Mouse (Mus musculus) MEL-GATA-1-ER (cell line): ENCODE measurements at regions not wholly inside any gene's neighbourhood (a gene's known extent, or its start where the extent isn't known, plus 50 kb on each side); places are given as distances from the start of the nearest gene placed in this dataset.

Source experiments
- DNase-seq: peaks from one replicate; pipeline ENCODE4 v3.0.0-alpha.2; 2012; ENCODE audit warnings: low read depth; ENCODE audit errors: extremely low read depth

DNA sequence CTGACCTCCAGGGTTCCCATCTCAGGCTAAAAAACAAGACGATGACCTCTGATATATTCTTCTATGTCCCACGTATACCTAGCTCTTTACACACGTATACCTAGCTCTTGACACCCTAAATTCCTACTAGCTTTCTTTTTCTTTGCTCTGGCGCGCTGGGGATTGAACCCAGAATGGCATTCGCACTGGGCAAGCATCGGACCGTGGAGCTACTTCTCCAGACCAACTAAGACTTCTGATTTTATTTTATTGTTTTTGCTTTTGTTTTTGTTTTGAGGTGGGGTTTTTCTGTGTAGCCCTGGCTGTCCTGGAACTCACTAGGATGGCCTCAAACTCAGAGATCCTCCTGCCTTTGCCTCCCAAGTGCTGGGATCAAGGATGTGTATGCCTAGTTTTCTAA lies 112.8 kb upstream of the Cpm start:
- DNase-seq: no peak

DNA sequence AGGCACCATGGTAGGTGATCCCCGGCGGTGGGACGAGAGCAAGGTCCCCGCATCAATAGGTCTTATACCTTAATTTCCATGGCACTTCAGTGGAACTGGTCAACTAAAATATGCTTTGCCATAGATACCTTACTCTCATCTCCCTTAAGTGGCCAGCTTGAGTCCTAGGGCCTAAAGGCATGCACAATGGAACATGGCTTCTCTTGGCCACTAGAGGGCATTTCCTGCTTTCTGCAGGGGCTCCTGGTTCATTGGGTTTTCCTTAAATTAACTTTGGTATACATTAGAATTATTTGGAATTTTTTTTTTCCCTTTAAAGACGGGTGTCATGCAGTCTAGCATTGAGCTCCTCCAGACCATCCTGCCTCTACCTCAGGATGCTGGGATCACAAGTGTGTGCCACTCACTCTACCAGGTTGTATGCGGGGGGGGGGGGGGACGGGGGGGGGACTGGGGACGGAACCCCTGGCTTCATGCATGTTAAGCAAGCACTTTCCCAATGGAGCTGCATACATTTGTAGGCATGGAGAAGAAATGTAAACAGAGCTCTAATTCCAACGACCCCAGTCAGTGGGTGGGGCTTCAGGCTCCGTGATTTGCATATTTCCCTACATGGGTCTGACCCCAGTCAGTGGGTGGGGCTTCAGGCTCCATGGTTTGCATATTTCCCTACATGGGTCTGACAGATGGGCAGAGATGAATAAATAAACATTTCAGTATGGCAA lies 113.4 kb upstream of the Cpm start:
- DNase-seq: peak; percentile 26

DNA sequence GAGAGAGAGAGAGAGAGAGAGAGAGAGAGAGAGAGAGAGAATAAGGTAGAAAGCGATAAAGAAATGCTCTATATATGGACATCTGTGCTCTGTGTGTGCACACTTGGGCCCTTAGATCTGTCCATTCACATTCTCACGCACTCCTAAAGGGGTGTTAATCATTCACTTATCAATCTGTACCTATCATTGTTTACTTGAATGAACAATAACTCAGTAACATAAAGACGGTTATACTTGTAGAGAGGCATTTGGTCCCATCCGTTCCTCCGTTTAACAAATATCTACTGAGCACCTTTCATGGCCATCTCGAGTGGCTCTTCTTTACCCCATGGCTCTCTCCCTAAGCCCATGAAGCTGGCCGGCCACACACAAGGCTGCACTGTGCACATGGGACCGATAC lies 114.3 kb upstream of the Cpm start:
- DNase-seq: no peak

DNA sequence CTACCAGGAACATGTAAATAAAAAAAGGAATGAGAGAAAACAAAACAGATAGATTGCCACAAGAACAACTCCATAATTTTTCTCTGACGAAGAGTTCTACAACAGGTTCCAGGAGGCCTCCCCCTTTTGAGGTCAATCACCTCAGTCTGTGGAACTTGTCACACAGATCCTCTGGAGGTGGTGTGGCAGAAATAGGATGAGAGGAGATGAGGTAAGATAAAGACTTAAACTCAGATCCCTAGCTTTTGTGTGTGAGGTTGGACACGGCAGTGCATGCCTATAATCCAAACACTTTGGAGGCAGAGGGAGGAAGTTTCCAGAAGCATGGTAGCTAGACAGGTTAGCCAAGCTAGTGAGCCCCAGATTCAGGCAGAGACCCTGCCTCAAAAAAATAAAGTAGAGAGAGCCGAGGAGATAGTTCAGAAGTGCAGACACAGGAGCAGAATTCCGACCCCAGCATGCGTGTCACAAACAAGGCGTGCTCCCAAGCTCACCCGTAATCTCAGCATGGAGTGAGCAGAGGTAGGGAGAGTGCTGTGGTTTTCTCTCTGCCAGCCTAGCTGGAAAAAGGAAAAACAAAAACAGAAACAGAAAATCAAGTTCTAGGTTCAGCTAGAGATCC lies 115.3 kb upstream of the Cpm start:
- DNase-seq: no peak

DNA sequence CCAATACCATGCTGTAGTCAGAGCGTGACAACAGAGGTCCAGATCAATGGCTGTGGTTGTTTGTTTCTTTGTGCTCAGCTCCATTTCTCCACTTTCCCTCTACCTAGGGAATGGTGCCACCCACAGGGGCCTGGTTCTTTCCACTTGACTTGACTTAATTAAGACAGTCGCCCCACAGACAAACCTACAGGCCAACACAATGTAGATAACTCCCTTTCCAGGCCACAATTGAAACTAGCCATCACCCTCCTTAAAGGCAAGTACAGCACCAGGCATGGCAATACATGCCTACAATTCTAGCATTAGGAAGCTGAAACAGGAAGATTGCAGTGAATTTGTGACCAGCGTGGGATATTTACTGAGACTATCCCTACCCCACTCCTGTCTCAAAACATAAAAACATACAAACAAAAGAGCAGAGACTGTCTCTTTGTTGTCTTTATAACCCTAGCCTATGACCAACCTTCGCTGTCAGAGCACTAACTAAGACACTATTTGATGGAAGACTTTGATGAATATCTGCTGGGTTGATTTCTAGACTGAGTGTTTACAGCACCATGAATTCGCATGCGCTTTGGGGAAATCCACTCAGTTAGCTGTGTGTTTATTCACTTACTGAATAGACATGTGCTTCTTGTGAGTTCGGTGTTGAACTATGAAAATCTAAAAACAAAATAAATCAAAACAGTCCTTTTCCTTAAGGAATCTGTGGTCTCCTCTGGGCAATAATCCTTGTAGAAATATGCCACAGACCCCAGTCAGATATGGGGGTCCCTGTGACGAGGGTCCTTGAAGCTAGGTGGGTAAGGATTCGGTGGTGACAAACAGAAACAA lies 116.7 kb upstream of the Cpm start:
- DNase-seq: no peak

DNA sequence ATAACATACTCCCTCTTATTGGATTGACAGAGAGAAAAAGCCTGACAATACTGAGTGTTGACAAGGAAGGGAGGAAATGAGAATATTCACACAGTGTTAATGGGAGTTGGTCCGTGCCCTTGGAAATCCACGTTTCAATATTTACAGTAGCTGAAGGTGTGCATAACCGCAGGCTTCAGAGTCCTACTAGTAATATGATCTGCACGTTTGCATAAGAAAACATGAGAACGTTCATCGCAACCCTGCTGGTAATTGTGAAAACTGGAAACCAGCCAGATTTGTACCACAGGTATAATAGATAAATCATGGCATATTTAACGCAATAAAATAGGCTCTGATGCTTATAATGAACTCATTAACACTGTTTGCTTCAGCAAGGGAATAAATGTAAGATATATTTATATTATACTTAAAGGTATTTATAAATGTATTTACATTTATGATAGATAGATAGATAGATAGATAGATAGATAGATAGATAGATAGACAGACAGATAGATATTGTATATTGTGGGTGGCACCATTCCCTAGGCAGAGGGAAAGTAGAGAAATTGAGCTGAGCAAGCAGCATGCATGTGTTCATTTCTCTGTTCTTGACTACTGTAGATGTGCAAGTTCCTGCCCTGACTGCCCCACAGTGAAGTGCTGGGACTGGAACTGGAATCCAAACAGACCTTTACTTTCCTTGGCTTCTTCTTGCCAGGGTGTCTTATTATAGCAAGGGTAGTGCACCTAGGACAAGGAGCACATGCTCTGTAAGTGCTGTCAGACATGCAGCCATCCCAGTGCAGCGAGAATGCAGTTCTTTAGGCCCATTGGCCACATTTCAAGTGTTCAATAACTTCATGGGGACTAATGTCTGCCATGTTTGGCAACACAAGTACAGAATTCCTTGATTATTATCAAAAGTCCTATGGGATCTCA lies 117.6 kb upstream of the Cpm start:
- no peak for DNase-seq

DNA sequence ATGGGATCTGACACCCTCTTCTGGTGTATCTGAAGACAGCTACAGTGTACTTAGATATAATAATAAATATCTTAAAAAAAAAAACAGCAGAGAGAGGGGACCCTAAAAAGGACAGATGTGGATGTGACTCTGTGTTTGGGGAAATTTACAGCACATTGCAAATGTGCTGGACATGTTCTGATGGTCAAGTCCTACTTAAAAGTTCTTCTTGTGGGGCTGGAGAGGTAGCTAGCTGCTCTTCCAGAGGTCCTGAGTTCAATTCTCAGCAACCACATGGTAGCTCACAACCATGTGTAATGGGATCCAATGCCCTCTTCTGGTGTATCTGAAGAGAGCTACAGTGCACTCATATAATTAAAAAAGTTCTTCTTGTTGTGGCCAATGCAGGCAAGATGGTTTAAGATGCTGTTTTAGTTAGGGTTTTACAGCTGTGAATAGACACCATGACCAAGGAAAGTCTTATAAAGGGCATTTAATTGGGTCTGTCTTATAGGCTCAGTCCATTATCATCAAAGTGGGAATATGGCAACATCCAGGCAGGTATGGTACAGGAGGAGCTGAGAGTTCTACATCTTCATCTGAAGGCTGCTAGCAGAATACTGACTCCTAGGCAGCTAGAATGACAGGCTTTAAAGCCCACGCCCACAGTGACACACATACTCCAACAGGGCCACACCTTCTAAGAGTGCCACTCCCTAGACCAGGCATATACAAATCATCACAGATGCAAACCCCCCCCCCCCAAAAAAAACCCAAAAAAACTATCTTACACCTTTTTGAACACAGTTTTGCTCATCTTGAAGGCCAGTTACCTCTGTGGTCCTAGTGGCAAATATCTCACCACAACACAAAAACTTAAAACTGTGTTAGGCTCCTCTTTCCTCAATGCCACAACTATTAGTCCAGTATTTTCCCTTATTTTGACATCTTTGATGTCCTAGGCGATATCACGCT lies 118.5 kb upstream of the Cpm start:
- DNase-seq: no peak

DNA sequence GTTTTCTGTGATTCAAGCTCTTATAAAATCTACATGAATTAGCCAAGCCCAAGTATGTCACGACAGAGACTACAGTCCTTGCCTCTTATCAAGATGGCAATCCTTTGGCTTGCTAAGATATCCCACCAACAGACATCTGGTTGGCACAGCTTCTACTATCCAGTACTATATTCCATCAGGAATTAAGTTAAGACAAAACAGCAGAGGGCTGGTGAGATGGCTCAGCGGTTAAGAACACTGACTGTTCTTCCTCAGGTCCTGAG lies 119.1 kb upstream of the Cpm start:
- DNase-seq: no peak

DNA sequence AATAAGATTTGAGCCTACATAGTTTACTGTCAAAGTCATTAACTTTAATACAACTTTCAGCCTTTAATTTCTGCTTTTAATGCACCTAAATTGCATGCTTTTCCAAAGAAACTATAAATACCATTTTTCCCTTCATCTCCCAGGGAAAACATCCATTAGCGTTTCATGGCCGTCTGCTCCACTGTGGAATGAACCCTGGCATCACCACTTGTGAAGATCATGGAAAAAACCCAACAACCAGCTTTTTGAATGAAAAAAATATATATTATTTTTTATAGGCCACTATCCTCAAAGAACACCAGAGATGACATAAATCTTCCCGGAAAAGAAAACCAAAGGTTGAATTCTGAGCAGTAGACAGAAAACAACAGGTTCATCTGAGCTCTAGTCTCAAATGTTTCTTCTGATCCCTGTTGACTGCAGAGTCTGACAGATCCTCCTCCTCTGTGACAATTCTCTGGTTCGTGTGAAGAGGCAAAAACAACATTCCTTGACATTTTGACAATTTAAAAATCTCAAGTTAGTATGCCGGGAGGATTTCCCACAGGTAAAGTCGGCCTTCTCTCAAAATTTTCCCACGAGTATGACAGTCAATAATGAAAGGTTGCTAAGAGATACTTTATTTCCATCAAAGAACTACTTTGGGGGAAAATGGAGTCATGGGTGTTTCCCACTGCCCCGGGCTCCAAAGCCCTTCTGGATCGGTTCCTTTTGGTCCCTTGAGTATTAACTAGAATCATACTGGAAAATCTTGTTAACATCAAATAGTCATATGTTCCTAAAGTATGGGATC lies 119.7 kb upstream of the Cpm start:
- DNase-seq: no peak

DNA sequence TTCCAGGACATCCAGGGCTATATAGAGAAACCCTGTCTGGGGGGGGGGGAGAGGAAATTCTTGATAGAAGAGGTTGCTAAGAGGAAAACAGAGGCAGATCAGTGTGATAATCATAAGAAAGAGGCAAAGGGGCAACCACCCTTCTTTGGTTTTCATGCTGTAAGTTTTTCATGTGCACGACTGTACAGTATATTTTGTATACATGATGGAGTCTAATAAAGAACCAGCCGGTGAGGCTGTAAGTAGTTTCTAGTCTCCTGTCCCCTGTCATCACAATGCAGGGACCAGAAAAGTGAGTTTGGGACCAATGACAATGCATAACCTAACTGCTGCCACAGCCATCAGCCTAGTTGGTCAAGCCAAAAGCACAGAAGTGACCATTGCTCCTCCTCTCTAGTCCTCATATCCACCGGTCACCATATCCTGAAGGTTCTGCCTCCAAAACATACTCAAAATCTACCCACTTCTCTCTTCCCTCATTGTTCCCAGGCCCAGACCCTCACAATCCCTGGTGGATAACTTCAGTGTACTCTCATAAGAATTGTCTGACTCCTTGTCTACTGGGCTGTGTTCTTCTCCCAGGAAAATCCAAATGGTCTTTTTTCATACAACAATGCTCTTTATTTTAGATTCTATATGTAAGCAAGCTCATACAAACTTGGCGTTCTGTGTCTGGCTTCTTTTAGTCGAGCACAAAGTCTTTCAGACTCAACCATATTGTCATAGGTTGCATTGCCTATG lies 122.9 kb upstream of the Cpm start:
- no peak for DNase-seq

DNA sequence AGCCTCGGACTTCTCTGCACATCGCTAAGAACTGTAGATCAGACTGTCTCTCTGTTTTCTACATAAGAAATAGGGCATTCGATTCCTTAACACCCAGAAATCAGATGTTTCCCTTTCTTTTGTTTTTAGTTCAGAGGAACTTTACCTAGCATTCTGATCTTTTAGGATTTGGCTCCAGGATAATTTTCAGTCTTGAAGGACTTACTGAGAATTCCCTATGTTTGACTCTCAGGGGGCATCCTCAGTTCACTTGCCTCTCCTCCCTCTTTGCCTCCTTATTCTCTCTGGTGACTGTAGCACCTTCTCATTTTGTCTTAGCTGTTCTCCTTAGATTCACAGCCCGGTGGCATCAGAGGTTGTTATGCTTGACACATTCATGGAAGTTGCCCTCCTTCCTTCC lies 123.8 kb upstream of the Cpm start:
- DNase-seq: no peak

DNA sequence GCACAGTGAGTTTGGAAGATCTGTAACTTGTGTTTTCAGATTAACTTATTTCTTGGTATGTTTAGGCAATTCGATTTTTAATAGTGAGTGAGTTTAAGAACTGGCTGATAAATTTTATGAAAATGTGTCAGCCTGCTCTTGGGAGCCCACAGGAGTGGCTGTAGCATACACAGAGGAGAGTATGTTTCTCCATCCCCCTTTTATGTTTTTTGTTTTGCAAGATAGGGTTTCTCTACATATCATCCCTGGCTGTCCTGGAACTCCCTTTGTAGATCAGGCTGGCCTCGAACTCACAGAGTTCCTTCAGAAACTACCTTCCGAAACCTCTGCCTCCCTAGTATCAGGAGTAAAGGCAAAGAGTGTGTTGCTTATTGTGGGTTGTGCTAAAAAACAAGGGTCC lies 124.2 kb upstream of the Cpm start:
- no peak for DNase-seq

DNA sequence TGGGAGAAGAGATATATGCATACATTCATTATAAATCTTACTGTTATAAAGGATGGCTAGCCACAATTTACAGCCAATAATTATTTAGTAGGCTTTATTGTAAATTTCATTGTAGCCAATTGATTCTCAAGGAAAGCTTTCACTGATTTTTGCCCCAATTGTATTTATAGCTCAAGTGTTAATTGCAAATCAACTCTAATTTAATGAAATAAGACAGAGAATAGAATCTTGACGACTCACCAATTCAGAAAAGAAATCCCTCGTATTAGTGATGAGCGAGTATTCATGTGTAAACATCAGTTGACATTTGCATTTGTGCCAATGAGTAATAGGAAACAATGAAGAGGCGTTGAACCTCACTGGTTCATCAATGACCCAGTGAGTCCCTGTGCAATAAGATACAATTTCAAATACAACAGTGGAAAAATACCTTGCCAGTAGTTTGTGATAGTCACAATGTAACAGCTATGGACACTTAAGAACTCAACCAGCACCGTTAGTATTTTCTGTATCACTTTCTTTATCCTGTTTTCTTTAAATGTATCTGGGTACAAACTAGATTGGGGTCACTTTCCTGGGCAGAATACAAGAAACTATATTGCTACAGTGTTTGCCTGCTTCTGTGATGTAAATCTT lies 124.6 kb upstream of the Cpsf6 start:
- no peak for DNase-seq

DNA sequence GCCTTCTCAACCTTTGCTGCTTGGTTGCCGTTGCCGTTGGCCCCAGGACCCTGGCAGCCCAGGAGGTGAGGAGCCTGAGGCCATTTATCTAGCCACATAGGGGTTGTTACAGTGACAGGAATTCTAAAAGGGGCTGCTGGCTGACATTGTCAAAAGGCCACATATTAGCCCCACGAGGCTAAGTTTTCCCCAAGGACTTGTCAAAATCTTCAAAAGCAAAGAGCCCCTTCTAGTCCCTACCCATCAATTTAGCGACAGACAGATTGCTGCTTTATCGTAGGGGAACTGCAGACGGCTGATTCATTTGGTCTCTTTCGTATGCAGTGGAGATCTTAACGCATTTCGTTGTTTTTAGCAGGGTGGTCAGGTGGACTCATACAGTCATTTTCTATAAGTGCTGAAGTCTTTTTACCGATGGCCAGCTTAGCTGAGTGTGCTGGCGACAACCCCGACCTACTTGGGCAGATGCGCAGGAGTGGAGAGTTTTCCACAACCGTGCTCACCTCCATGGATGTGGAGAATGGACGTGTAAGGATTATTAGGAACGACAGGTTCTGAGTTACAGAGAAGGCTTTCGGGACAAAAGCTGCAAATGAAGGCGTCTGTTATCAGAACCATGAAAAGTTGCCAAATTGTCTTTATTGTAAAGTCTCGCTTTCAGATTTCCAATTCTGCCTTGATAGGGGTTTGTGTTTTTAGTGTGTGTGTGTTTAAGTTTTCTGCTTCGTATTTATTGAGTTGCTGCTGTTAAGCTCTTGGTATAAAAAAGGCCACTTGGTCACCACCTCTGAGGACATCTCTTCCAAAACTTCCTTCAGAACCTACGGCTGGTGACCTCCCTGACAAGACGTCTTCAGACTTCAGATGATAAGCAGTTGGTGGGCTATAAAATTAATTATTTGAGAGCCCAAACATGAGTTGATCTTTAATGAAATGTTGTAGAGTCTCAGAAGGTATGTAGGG lies 123.7 kb upstream of the Cpsf6 start:
- no peak for DNase-seq

DNA sequence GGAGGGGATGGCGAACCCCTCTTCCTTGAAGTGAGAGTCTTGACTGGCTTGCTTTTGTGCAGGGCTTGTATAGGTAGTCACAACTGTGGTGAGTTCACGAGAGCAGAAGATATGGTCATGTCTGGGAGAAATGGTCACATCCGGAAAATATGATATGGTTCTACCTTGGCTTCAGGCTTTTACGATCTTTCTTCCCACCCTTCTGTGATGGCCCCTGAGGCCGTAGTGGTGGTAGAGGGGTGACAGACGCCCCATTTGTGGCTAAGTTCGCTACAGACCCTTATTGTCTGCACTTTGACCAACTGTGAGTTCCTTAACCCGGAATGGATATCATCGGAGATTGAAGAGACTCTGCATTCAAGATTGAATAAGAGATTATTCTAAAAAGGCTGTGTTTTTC lies 122.9 kb upstream of the Cpsf6 start:
- DNase-seq: no peak

DNA sequence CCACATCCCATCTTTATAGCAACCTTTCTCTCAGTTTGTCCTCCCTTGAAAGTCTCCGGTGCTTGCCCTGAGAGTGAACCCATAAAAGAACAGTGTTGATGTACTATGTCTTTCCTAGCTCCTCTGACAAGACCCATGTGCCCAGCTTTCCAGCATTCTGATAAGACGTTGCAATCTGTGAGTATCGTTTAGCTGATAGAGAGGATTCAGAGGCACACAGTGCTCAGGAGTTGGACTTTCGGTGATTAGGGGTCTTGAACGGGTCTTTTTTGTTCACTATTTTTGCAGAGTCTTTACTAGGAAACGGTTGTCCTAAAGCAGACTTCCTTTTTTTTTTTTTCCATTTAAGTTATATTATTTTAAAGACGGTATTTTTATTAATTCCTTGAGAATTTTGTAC lies 122.3 kb upstream of the Cpsf6 start:
- no peak for DNase-seq

DNA sequence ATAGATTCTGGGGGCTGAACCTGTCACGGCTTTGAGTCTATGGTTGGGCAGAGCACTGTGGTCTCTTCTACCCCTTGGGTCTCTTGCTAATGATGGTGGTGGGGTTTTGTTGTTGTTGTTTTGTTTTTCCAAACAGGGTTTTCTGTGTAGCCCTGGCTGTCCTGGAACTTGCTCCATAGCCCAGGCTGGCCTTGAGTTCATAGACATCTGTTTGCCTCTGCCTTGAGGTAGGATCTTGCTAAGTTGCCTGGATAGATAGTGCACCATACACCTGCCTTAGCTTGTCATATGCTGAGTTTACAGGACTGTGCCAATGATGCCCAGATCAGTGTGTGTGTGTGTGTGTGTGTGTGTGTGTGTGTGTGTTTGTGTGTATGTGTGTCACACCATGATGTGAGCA lies 121.6 kb upstream of the Cpsf6 start:
- DNase-seq: no peak
